Mouse (Mus musculus) midbrain, postnatal 0 days (tissue): ENCODE data around the gene Micu1. TPM values are rescaled to one million over a fixed set of nuclear protein-coding genes. Genes with fewer than 3 reads are reported as not detected.

Experiments used
- ATAC-seq: fragments of 200-750 bp; cut with Nextera tagmentation; 2 replicates; pipeline ENCODE4 v1.8.0; 2017; ENCODE audit warnings: moderate number of reproducible peaks, mild to moderate bottlenecking, moderate TSS enrichment, moderate library complexity; ENCODE audit not compliant: low FRiP score
- DNase-seq: peaks from one replicate; pipeline ENCODE4 v3.0.0-alpha.2; 2015; ENCODE audit warnings: low spot score
- H3K27ac ChIP-seq: fragments of 300-500 bp; sonication (generic); 2 replicates; pipeline ENCODE4 v1.5.1; 2014; ENCODE audit warnings: low read depth, mild to moderate bottlenecking, low read length, mixed read lengths
- H3K27me3 ChIP-seq: fragments of 300-500 bp; sonication (generic); 2 replicates; pipeline ENCODE4 v1.6.1; 2014; ENCODE audit warnings: low read length, control low read depth, mixed read lengths; ENCODE audit not compliant: insufficient read depth
- H3K36me3 ChIP-seq: fragments of 300-500 bp; sonication (generic); 2 replicates; pipeline ENCODE4 v1.6.1; 2014; ENCODE audit warnings: low read length, control low read depth, mixed read lengths; ENCODE audit not compliant: insufficient read depth
- H3K4me1 ChIP-seq: fragments of 300-500 bp; sonication (generic); 2 replicates; pipeline ENCODE4 v1.6.1; 2014; ENCODE audit warnings: mild to moderate bottlenecking, control low read depth, antibody characterized with exemption, low read length, mixed read lengths; ENCODE audit not compliant: insufficient read depth
- H3K4me2 ChIP-seq: fragments of 300-500 bp; sonication (generic); 2 replicates; pipeline ENCODE4 v1.6.1; 2014; ENCODE audit warnings: low read depth, mild to moderate bottlenecking, low read length, mixed read lengths; ENCODE audit not compliant: poor library complexity, severe bottlenecking
- H3K4me3 ChIP-seq: fragments of 300-500 bp; sonication (generic); 2 replicates; pipeline ENCODE4 v1.5.1; 2014; ENCODE audit warnings: low read depth, mild to moderate bottlenecking, low read length, moderate library complexity
- H3K9ac ChIP-seq: fragments of 300-500 bp; sonication (generic); replicated peaks from 2 replicates; pipeline ENCODE4 v1.6.1; 2014; ENCODE audit warnings: mild to moderate bottlenecking, low read length, moderate library complexity, mixed read lengths; ENCODE audit not compliant: poor library complexity, severe bottlenecking
- H3K9me3 ChIP-seq: fragments of 300-500 bp; sonication (generic); 2 replicates; pipeline ENCODE4 v1.6.1; 2016; ENCODE audit warnings: low read length, control low read depth
- CTCF ChIP-seq: IDR thresholded peaks from 2 replicates; pipeline ENCODE4 v1.5.1; 2016; ENCODE audit warnings: antibody characterized with exemption, mild to moderate bottlenecking
- WGBS: fragments of 180-500 bp; shearing (Covaris S2); extraction: QIAGEN DNeasy Blood & Tissue Kit; methylation state at CpG from one replicate; pipeline ENCODE4 v1.1.7; 2014; 5-methylcytosine and 5-hydroxymethylcytosine counted together
- polyA plus RNA-seq: library from polyadenylated mRNA; unstranded; fragments of >200 nt; fragmentation: Nextera tagmentation; extraction: Ambion mirVana; gene quantifications from 2 replicates; pipeline ENCODE4 v1.2.1, GENCODE M21; 2015
- total RNA-seq: library from RNA; depleted of rRNA; stranded (reverse); fragments of >200 nt; gene quantifications from 2 replicates; pipeline ENCODE4 v1.2.3, GENCODE M21; 2014

The Micu1 gene
- total and polyA plus RNA-seq, 2 experiments from 2014 or later = 61.1 to 70.9 TPM

DNA sequence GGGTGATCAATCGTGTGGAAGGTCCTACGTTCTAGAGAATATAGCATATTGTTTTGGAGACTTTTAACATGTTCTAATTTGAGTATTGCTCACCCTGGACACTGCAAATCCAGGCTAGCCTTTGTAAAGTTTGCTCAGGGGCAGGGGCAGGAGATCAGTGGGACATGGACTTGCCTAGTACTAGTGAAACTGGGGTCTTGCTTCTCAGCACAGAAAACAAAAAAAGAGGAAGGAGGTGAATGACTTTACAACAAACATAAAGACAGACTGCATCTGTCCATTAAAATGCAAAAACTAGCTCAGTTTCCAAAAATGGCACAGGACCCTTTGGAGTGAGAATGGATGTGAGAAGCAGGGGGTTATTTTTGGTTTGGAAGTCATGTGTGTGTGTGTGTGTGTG is 8.2 kb upstream of the Micu1 start:
- H3K27me3 ChIP-seq = no peaks in the 10 kb centered on the region
- H3K9ac ChIP-seq = no peak overlapping the region
- H3K27ac ChIP-seq = no peak overlapping the region
- H3K4me2 ChIP-seq = no peak overlapping the region
- ATAC-seq (no peak), DNase-seq (no peak)
- no peak overlapping the region for H3K4me3 ChIP-seq
- H3K4me1 ChIP-seq = no peaks in the 10 kb centered on the region
- no peaks in the 10 kb centered on the region for H3K36me3 ChIP-seq
- H3K9me3 ChIP-seq = no peaks in the 10 kb centered on the region
- 81% methylated on average over 2 of the region's 2 CpGs for WGBS
- TF ChIP-seq CTCF = no peak

DNA sequence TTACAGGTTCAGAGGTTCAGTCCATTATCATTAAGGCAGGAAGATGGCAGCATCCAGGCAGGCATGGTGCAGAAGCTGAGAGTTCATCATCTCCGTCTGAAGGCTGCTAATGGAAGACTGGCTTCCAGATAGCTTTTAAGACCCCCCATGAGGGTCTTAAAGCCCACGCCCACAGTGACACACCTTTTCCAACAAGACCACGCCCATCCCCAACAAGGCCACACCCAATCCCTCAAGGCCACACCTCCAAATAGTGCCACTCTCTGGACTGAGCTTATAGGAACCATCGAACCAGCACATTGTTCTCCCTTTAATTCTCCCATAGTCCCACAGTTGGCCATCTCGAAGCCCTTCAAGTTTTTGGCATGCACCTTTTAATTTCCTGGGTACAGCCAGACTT is 2.8 kb upstream of the Micu1 start:
- no peaks in the 10 kb centered on the region for H3K36me3 ChIP-seq
- no peak overlapping the region for H3K27ac ChIP-seq
- 83% methylated on average over 5 of the region's 5 CpGs for WGBS
- no peak for ATAC-seq
- no peak for TF ChIP-seq CTCF
- H3K27me3 ChIP-seq = no peaks in the 10 kb centered on the region
- H3K9ac ChIP-seq = no peak overlapping the region
- H3K9me3 ChIP-seq = no peaks in the 10 kb centered on the region
- no peak overlapping the region for H3K4me3 ChIP-seq
- DNase-seq = no peak
- H3K4me2 ChIP-seq = no peak overlapping the region
- peaks cover 3% of the 10 kb centered on the region; the same call in 1 of the 2 replicates for H3K4me1 ChIP-seq

DNA sequence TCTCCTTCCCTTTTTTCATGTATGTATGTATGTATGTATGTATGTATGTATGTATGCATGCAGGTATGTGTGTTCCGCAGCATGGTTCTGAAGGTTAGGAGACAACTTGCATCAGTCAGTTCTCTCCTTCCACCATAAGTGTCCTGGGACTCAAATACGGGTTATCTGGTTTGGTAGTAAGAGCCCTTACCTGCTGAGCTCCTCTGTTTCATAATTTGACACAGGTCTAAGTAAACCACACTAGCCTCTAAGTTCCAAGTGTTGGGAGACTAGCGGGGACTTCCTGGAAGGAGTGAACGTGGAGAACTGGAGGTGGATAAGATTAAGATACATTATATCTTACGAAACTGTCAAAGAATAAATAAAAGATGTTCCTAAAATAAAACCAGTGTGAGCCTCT is 472 bp upstream of the Micu1 start:
- H3K27me3 ChIP-seq = no peaks in the 10 kb centered on the region
- no peaks in the 10 kb centered on the region for H3K9me3 ChIP-seq
- peaks cover 3% of the 10 kb centered on the region; the same call in 1 of the 2 replicates for H3K4me1 ChIP-seq
- H3K27ac ChIP-seq = no peak overlapping the region
- no peak for DNase-seq
- H3K4me2 ChIP-seq = peak overlapping the region; percentile 71
- WGBS = 42% methylated on average over 5 of the region's 5 CpGs
- H3K9ac ChIP-seq = 0 out of 2 replicates have a peak overlapping the region, but pooled peaks have one; percentile 70
- no peaks in the 10 kb centered on the region for H3K36me3 ChIP-seq
- TF ChIP-seq CTCF = no peak
- peak overlapping the region; percentile 72 for H3K4me3 ChIP-seq
- no peak; the same call in 1 of the 2 replicates for ATAC-seq

DNA sequence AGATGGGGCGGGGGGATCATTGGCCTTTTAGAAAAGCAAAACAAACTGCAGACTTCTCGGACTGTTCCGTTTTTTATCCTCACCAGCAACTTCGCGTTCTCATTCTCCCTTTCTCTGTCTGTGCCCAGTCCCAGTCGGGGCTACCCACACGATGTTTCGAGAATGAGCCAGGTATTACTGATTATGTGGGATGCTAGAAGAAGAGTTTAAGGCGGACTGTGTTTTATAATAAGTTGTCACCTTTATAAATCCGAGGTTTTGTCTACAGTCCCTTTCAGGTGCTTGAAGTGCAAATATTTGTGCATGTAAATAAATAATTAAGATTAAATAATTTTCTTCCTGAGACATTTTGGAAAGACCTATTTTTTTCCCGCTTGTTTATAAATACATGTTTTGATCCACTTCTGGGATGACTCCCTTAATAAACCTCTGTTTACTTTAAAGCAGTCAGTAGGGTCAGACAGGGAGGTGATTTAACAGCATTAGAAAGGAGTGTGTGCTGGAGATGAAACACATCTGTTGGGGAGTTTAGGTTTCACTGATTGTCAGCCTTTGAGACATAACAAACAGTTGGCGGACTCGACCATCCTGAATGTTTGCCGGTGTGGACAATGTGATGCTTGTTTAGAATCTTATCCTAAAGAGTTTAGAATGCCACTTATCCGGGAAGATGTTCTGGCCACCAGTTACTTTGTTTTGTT is 933 bp downstream of the Micu1 start:
- Histone ChIP-seq H3K36me3 (no peaks in the 10 kb centered on the region), H3K27me3 (no peaks in the 10 kb centered on the region), H3K4me3 (peak overlapping the region; percentile 72), H3K9ac (peak overlapping the region; percentile 70), H3K4me2 (peak overlapping the region; percentile 71), H3K9me3 (no peaks in the 10 kb centered on the region), H3K4me1 (peaks cover 3% of the 10 kb centered on the region; the same call in 1 of the 2 replicates), H3K27ac (no peak overlapping the region)
- DNase-seq = no peak
- peak; percentile 6; the same call in 1 of the 2 replicates for ATAC-seq
- 12% methylated on average over 15 of the region's 15 CpGs for WGBS
- no peak for TF ChIP-seq CTCF

DNA sequence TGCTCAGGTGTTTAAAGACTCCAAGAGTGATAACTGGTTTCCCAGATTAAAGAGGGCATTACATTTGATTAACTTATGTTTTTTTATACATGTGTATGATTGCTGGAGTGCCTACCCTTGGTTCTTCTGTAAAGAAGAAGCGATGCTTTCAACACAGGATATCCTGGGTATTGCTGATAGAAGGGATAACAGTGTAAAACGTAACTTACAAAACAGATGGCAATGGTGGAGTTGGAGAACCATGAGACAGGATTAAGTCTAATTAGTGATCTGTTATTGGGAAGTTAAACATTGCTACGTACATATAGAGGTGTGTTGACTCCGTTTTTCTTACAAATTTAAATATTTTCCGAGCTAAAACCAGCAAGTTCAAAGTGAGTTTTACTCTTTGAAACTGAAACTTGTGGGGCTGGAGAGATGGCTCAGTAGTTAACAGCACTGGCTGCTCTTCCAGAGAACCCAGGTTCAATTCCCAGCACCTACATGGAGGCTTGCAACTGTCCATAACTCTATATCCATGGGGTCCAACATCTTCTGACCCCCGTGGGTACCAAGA is 4.8 kb downstream of the Micu1 start:
- no peak for ATAC-seq
- TF ChIP-seq CTCF = no peak
- H3K4me1 ChIP-seq = peaks cover 3% of the 10 kb centered on the region; the same call in 1 of the 2 replicates
- H3K36me3 ChIP-seq = no peaks in the 10 kb centered on the region
- 95% methylated on average over 6 of the region's 6 CpGs for WGBS
- H3K4me3 ChIP-seq = no peak overlapping the region
- no peaks in the 10 kb centered on the region for H3K9me3 ChIP-seq
- H3K4me2 ChIP-seq = no peak overlapping the region
- H3K27me3 ChIP-seq = no peaks in the 10 kb centered on the region
- H3K27ac ChIP-seq = no peak overlapping the region
- no peak for DNase-seq
- no peak overlapping the region for H3K9ac ChIP-seq

DNA sequence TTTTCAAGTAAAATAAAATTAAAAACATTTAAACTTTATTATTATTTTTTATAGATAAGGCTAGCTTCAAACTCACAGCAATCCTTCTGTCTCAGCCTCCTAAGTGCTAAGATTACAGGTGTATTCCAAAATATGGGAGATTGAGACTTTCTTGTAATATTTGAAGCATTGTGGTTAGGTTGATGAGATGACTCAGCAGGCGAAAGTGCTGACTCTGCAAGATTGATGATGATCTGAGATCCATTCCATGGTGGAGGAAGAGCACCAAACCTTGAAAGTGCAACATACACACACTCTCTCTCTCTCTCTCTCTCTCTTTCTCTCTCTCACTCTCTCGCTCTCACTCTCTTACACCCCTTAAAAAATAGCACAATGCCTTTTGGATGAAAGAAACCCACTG is 5.3 kb downstream of the Micu1 start:
- TF ChIP-seq CTCF = no peak
- Histone ChIP-seq H3K4me2 (no peak overlapping the region), H3K27ac (no peak overlapping the region), H3K4me1 (peaks cover 3% of the 10 kb centered on the region; the same call in 1 of the 2 replicates), H3K9me3 (no peaks in the 10 kb centered on the region), H3K9ac (no peak overlapping the region), H3K36me3 (no peaks in the 10 kb centered on the region), H3K4me3 (no peak overlapping the region), H3K27me3 (no peaks in the 10 kb centered on the region)
- WGBS = 96% methylated on average over 2 of the region's 2 CpGs
- ATAC-seq (no peak), DNase-seq (no peak)
